Mouse (Mus musculus) midbrain, embryonic 11.5 days (tissue): ENCODE results near the gene Ank2. TPM values are rescaled to one million over a fixed set of nuclear protein-coding genes. Genes with fewer than 3 reads are reported as not detected.

ENCODE experiments used
- ATAC-seq: fragments of 200-750 bp; cut with Nextera tagmentation; 2 replicates; pipeline ENCODE4 v1.8.0; 2017; ENCODE audit warnings: moderate TSS enrichment, moderate library complexity; ENCODE audit not compliant: low FRiP score
- DNase-seq: peaks from one replicate; pipeline ENCODE4 v3.0.0; 2015; ENCODE audit warnings: low spot score; ENCODE audit errors: missing footprints
- H3K27ac ChIP-seq: fragments of 300-500 bp; sonication (generic); 2 replicates; pipeline ENCODE4 v1.5.1; 2014; ENCODE audit warnings: low read depth, low read length
- H3K27me3 ChIP-seq: fragments of 300-500 bp; sonication (generic); 2 replicates; pipeline ENCODE4 v1.6.1; 2014; ENCODE audit warnings: mild to moderate bottlenecking, low read length, moderate library complexity, mixed read lengths; ENCODE audit not compliant: control insufficient read depth, insufficient read depth
- H3K36me3 ChIP-seq: fragments of 300-500 bp; sonication (generic); 2 replicates; pipeline ENCODE4 v1.6.1; 2014; ENCODE audit warnings: mild to moderate bottlenecking, low read length, moderate library complexity, mixed read lengths; ENCODE audit not compliant: control insufficient read depth, insufficient read depth
- H3K4me1 ChIP-seq: fragments of 300-500 bp; sonication (generic); 2 replicates; pipeline ENCODE4 v1.6.1; 2014; ENCODE audit warnings: low read length; ENCODE audit not compliant: control insufficient read depth, insufficient read depth
- H3K4me2 ChIP-seq: fragments of 300-500 bp; sonication (generic); 2 replicates; pipeline ENCODE4 v1.6.1; 2014; ENCODE audit warnings: mild to moderate bottlenecking, moderate library complexity
- H3K4me3 ChIP-seq: fragments of 300-500 bp; sonication (generic); 2 replicates; pipeline ENCODE4 v1.5.1; 2014; ENCODE audit warnings: low read depth, low read length
- H3K9ac ChIP-seq: fragments of 300-500 bp; sonication (generic); 2 replicates; pipeline ENCODE4 v1.6.1; 2014; ENCODE audit warnings: low read length
- H3K9me3 ChIP-seq: fragments of 300-500 bp; sonication (generic); 2 replicates; pipeline ENCODE4 v1.6.1; 2016; ENCODE audit warnings: low read length; ENCODE audit not compliant: control insufficient read depth
- WGBS: fragments of 180-500 bp; shearing (Covaris S2); extraction: QIAGEN DNeasy Blood & Tissue Kit; methylation state at CpG from one replicate; pipeline ENCODE4 v1.1.7; 2014; 5-methylcytosine and 5-hydroxymethylcytosine counted together
- polyA plus RNA-seq: library from polyadenylated mRNA; unstranded; fragments of >200 nt; fragmentation: Nextera tagmentation; extraction: Ambion mirVana; gene quantifications from 2 replicates; pipeline ENCODE4 v1.2.1, GENCODE M21; 2014

Gene Ank2
- polyA plus RNA-seq, 1 experiment from 2014 or later: 66.6 TPM

DNA sequence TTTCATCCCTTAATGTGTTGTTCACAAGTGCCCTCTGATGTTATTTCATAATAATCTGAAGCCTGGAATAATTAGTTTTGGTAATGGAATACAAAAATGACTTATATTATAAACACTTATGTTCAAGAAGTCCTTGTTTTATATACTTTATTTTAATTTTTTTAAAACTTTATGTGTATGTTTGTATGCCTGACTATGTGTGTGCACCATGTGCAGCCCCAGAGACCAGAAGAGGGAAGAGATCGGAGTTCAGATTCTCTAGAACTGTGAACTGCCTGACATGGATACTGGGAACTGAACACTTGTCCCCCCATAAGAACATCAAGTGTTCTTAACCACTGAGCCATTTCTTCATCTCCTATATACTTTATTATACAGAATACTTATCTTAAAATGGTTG, 411.6 kb downstream of the Ank2 start:
- Histone ChIP-seq H3K27ac (no peak overlapping the region), H3K27me3 (no peaks in the 10 kb centered on the region), H3K9ac (no peak overlapping the region), H3K9me3 (no peaks in the 10 kb centered on the region), H3K4me3 (no peak overlapping the region), H3K36me3 (no peaks in the 10 kb centered on the region), H3K4me1 (peaks cover 6% of the 10 kb centered on the region; the same call in 1 of the 2 replicates), H3K4me2 (no peak overlapping the region)
- ATAC-seq (no peak), DNase-seq (peak; percentile 69)
- 67% methylated on average over 1 of the region's 1 CpGs for WGBS

GRCm38 (mm10) chr3:127086834-127087506, 412.2 kb downstream of the Ank2 start:
- Histone ChIP-seq H3K9me3 (no peaks in the 10 kb centered on the region), H3K4me3 (no peak overlapping the region), H3K4me1 (peaks cover 6% of the 10 kb centered on the region; the same call in 1 of the 2 replicates), H3K27me3 (no peaks in the 10 kb centered on the region), H3K27ac (no peak overlapping the region), H3K9ac (no peak overlapping the region), H3K36me3 (no peaks in the 10 kb centered on the region), H3K4me2 (no peak overlapping the region)
- 21% methylated on average over 3 of the region's 3 CpGs for WGBS
- ATAC-seq: peak; percentile 88
- DNase-seq: peak; percentile 84

DNA sequence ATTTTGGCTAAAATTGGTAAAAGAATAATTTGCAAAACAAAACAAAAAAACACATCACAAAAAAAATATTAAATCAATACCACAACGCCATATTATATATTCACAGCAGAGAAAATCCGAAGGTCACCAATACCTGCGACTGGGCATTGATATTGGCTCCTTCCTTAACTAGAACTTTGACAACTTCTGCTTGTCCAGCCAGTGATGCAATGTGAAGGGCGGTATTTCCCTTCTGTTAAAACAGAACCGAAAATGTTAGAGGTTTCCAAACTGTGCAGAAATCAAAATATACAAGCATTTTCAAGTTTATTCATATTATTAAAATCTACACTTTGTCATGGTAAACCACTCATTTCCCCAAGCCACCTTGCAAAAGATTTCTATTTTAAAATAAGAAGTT, 421.8 kb downstream of the Ank2 start:
- Histone ChIP-seq H3K4me2 (no peak overlapping the region), H3K27ac (no peak overlapping the region), H3K36me3 (no peaks in the 10 kb centered on the region), H3K27me3 (no peaks in the 10 kb centered on the region), H3K4me3 (no peak overlapping the region), H3K4me1 (no peaks in the 10 kb centered on the region), H3K9ac (no peak overlapping the region), H3K9me3 (no peaks in the 10 kb centered on the region)
- 95% methylated on average over 5 of the region's 5 CpGs for WGBS
- ATAC-seq (no peak), DNase-seq (no peak)

DNA sequence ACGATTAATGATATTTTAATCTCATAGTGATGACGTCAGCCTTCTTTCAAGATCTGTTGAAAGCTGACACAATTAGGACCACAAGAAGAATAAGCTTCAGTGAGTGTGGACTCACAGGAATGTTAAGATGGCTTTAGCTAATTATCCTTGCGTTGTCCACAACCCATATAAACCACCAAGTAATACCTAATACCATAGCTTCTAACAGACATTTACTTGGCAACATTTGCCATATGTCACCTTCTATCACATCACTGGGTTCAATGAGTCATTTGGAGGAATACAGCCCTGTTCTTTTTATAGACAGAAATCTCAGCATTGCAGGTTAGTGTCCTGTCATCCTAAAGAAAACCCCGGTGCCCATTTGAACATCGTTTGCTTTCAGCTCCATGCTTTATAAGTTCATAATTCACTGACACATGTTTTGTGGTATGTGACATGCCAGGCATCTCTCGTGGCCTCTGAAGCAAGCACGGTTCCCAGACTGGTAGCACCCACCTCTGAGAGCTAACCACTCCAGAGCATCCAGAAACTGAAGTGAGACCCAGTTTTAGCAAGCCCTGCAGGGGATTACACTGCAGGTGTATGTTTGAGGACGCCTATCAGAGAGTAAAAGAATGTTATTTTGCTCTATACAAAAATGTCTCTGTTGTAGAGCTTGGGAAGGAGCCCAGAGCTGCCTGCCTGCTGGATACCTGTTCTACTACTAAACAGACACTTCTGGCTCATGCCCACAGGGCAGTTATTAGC, 423.4 kb downstream of the Ank2 start:
- H3K9me3 ChIP-seq: no peaks in the 10 kb centered on the region
- 80% methylated on average over 8 of the region's 8 CpGs for WGBS
- no peak overlapping the region for H3K4me3 ChIP-seq
- H3K36me3 ChIP-seq: no peaks in the 10 kb centered on the region
- no peaks in the 10 kb centered on the region for H3K27me3 ChIP-seq
- no peak overlapping the region for H3K4me2 ChIP-seq
- ATAC-seq (no peak), DNase-seq (no peak)
- no peaks in the 10 kb centered on the region for H3K4me1 ChIP-seq
- no peak overlapping the region for H3K27ac ChIP-seq
- no peak overlapping the region for H3K9ac ChIP-seq

- no peaks in the 10 kb centered on the region for H3K36me3 ChIP-seq
- ATAC-seq (no peak), DNase-seq (no peak)
- no peaks in the 10 kb centered on the region for H3K27me3 ChIP-seq
- H3K9ac ChIP-seq: no peak overlapping the region
- H3K4me3 ChIP-seq: no peak overlapping the region
- H3K4me1 ChIP-seq: no peaks in the 10 kb centered on the region
- H3K27ac ChIP-seq: no peak overlapping the region
- WGBS: 80% methylated on average over 1 of the region's 1 CpGs
- H3K9me3 ChIP-seq: no peaks in the 10 kb centered on the region
- no peak overlapping the region for H3K4me2 ChIP-seq
Observed at GRCm38 (mm10) chr3:127071471-127071870, 427.7 kb downstream of the Ank2 start.

GRCm38 (mm10) chr3:127063654-127064386, 435.3 kb downstream of the Ank2 start:
- Histone ChIP-seq H3K27ac (no peak overlapping the region), H3K4me3 (no peak overlapping the region), H3K36me3 (no peaks in the 10 kb centered on the region), H3K9me3 (no peaks in the 10 kb centered on the region), H3K27me3 (no peaks in the 10 kb centered on the region), H3K4me2 (no peak overlapping the region), H3K9ac (no peak overlapping the region), H3K4me1 (no peaks in the 10 kb centered on the region)
- 93% methylated on average over 5 of the region's 5 CpGs for WGBS
- no peak for ATAC-seq
- peak; percentile 4 for DNase-seq

DNA sequence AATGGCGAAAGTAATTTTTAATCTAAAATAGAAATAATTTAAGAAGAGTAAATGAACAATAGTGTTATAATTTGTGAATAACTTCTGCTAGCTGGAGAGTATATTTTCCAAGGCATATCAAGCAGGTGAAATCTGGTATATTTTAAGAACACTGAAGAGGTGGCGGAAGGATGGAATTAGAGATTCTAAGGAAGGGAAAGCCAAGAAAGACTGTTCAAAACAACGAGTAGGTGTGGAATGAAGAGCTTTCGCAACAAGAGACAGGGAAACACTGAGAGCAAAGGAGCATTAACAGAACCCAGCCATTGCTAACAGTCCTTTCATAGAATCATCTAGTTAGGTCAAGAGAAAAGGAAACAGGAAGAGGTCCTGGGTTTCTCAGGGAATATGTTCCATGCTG, 439.5 kb downstream of the Ank2 start:
- no peak overlapping the region for H3K9ac ChIP-seq
- no peaks in the 10 kb centered on the region for H3K4me1 ChIP-seq
- no peak overlapping the region for H3K4me3 ChIP-seq
- WGBS: 96% methylated on average over 4 of the region's 4 CpGs
- no peaks in the 10 kb centered on the region for H3K27me3 ChIP-seq
- H3K4me2 ChIP-seq: no peak overlapping the region
- ATAC-seq (no peak), DNase-seq (peak; percentile 6)
- H3K36me3 ChIP-seq: no peaks in the 10 kb centered on the region
- no peaks in the 10 kb centered on the region for H3K9me3 ChIP-seq
- no peak overlapping the region for H3K27ac ChIP-seq

DNA sequence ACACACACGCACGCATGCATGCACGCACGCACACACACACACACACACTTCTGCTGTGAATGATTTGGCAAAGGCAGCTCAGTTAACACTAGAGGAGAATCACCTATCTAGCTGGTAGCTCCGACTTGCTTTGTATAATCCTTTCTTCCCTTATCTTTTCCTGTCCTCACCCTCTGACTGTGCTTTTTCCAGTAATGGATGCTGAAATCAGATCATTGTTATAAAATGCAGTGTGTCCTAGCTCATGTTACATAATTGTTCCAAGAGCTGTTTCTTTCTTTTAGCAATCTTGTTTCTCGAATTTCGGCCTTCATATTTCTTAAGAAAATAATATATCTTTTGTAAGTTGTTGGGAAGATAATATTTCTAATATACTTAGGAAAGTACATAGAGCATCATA, 457.9 kb downstream of the Ank2 start:
- peak; percentile 44 for DNase-seq
- no peak overlapping the region for H3K4me3 ChIP-seq
- H3K27ac ChIP-seq: no peak overlapping the region
- no peak for ATAC-seq
- H3K36me3 ChIP-seq: no peaks in the 10 kb centered on the region
- H3K4me2 ChIP-seq: no peak overlapping the region
- no peaks in the 10 kb centered on the region for H3K4me1 ChIP-seq
- H3K9me3 ChIP-seq: no peaks in the 10 kb centered on the region
- WGBS: 94% methylated on average over 7 of the region's 7 CpGs
- H3K9ac ChIP-seq: no peak overlapping the region
- H3K27me3 ChIP-seq: no peaks in the 10 kb centered on the region

- 88% methylated on average over 7 of the region's 7 CpGs for WGBS
- Histone ChIP-seq H3K4me1 (no peaks in the 10 kb centered on the region), H3K9me3 (no peaks in the 10 kb centered on the region), H3K4me2 (no peak overlapping the region), H3K9ac (no peak overlapping the region), H3K36me3 (no peaks in the 10 kb centered on the region), H3K27ac (no peak overlapping the region), H3K4me3 (no peak overlapping the region), H3K27me3 (no peaks in the 10 kb centered on the region)
- ATAC-seq (no peak), DNase-seq (no peak)
Observed at GRCm38 (mm10) chr3:127038570-127038969, 460.6 kb downstream of the Ank2 start.
